Mouse (Mus musculus) adrenal gland (tissue): ENCODE measurements around the gene Pigc.

Experiments
- intact Hi-C: fragments of 180-260 bp; cut with DNase I; formaldehyde crosslinking; loops from one replicate; pipeline ENCODE4 v1.15.1; 2025

Gene Pigc

GRCm38 (mm10) chr1:161972233-161972632 is 3.2 kb downstream of the Pigc start:
- intact Hi-C loops, result no loop called here

DNA sequence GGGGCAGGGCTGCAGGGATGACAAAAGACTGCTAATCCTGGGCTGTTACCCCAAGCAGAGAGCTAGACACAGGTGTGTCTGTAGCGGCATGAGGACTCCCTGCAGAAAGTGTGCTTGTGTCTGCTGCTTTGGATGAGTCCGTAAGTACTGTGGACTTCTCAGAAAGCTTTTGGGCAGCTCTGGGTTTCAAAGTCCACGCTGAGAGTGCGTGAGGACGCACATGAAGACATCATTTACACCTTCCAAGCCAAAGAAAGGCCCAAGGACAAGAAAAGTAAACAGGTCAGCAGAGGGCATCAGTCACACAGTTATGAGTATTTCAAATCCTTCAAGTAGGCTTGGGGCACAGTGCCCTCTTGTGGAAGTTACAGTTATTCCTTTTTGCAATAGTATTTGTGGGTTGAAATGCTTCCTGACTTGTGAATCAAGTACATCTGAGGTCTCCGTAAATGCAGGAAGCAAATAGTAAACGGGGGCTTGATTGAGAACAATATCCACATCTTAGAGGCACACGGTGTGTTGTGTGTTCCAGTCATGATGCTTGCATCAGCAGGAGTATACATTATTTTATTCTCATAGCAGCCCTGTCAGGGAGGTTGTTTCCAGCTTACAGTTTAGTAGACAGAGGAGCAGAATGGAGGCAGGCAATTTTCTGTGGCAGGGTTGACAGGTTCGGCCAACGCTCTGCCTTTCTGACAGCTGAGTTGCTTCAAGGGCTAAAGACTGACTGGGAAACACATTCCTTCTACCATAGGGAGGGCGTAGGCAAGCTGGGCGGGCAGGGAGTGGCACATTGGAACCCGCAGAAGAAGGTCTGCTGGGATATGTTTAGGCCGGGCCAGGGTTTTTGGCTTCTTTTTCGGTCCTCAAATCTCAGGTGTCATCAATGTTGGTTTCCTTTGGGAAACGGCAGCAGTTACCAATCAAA is 7.5 kb downstream of the Pigc start:
- intact Hi-C loops, result loop anchor here (5.0 kb wide), 1 partner anchor 229 kb away; no protein-coding TSS in a partner anchor

- intact Hi-C loops, result loop anchor here (5.0 kb wide), 1 partner anchor 230 kb away; no protein-coding TSS in a partner anchor
Measured at GRCm38 (mm10) chr1:161977331-161977730, 8.3 kb downstream of the Pigc start.

GRCm38 (mm10) chr1:161978173-161978700 is 9.3 kb downstream of the Pigc start:
- intact Hi-C loops, result loop anchor here (5.0 kb wide), 1 partner anchor 231 kb away; no protein-coding TSS in a partner anchor

DNA sequence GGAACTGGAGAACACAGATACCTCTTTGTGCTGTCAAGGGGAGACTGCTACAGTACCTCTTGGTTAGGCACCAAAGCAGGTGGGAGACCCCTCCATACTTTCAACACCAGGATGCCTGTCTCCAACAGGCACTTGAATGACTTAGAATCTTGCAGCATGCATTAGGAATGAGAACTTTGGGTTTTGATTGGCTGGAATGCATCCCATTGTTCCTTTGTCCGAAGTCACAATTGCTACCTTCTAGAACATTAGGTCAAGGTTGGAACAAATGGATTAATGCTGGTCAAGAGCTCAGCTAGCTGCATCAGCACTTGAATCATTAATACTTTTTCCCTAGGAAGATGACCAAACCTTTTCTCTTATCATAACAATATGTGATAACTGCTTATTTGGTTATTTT is 10.6 kb downstream of the Pigc start, which contains the start of gene 4930558K02Rik:
Gene 4930558K02Rik (minus strand): TSS at position 101 of the 400 bp plus-strand sequence.
- intact Hi-C loops, result loop anchor here (5.0 kb wide), 1 partner anchor 232 kb away; no protein-coding TSS in a partner anchor

DNA sequence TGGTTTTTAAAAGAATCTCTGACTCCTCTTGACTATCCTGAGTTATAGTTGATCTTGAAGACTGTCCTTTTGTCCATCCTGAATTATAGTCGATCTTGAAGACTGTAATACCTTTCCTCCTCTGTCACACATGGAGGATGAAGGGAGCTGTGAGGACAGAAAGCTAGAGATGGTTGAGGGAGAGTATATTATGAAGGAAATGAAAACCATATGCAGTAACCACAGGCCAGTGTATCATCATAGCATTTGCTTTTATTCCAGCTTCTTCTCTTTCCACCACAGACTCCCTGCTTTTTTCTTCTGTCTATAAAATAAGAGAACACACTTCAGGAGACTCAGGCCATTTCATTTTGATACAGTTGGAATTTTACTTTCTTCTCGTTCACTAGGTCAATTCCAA is 11.1 kb downstream of the Pigc start:
- intact Hi-C loops, result no loop called here

- intact Hi-C loops, result no loop called here
Measured at GRCm38 (mm10) chr1:161980626-161981298, 11.8 kb downstream of the Pigc start.

GRCm38 (mm10) chr1:161983451-161983850 is 14.5 kb downstream of the Pigc start:
- intact Hi-C loops, result no loop called here

GRCm38 (mm10) chr1:161983979-161984566 is 15.1 kb downstream of the Pigc start:
- intact Hi-C loops, result no loop called here

- intact Hi-C loops, result no loop called here
Measured at GRCm38 (mm10) chr1:161990684-161991578, 21.9 kb downstream of the Pigc start.

- intact Hi-C loops, result no loop called here
Measured at GRCm38 (mm10) chr1:161991846-161992245, 22.9 kb downstream of the Pigc start.

GRCm38 (mm10) chr1:161992389-161992788 is 23.4 kb downstream of the Pigc start:
- intact Hi-C loops, result no loop called here

GRCm38 (mm10) chr1:161998781-161999180 is 29.8 kb downstream of the Pigc start:
- intact Hi-C loops, result no loop called here

DNA sequence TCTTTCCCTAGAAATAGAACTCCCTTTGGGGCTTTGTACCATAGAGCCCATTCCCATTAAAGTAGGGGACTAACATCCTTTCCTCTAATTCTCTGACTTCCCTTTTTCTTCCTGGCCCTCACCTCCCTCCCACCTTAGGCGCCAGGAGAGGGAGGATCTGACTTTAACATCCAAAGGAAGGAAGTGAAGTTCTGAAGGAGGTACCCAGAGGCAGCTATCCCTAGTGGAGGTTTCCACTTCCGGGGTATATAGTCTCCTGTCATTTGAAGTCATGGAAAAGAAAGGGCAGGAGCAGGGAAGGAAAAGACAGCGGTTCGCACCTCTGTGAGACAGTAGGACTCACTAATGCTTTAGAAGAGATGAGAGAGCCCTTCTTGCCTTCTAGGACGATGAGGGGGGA is 30.4 kb downstream of the Pigc start:
- intact Hi-C loops, result no loop called here

- intact Hi-C loops, result loop anchor here (2.0 kb wide), 1 partner anchor 313 kb away; no protein-coding TSS in a partner anchor
Measured at GRCm38 (mm10) chr1:161999882-162000371, 30.9 kb downstream of the Pigc start.

DNA sequence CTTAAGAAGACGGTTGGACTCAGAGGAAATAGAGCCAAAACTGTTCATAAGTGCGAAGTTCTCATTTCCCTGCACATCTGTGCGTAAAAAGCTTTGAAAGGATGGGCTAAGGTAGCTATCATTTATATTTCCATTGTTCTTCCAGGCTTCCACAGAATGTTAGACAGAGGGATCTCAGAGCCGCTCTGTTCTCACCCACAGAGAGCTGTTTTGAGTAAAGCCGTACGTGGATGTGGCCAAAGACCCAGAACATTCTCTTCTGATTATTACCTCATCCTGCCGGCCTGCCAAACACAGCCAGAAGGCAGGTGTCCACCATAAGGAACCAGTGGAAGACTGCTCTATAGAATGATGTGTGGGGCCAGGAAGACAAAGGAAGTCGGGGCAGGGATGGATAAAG is 32.3 kb downstream of the Pigc start:
- intact Hi-C loops, result loop anchor here (2.0 kb wide), 1 partner anchor 311 kb away; no protein-coding TSS in a partner anchor

DNA sequence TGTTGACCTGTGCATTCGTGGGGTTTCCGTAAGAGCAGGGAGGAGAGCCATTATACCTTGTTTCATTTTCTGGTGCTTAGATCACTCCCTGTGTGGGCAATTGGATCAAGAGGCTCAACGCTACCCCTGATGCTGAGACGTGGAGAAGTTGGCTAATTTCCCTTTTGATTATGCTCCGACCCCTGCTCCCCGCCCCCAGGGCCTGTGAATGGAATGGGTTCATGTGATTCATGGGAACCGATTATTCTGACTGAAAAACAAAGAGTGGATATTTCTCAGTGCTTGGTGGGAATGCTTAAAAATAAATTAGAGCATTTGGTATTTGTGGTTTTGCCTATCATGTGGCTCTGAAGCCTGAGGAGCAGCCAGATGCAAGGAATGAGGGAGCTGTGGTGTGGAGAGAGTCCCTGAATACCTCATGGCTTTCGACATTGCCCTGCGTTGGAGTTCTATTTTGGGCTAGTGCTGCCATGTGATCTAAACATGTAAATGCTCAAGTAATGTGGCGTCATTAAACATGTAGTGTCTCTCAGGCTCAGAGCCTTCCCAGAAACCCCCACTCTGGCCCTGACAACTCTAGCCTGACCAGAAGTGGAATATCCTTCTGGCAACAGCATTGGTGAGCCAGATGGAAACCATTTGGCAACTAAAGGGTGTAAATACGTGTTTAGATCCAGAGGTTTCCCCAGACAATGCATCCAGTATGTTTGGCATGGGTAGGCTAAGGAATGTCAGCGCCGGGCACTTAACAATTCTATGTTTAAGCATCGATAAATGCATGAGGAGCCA is 34.9 kb downstream of the Pigc start:
- intact Hi-C loops, result no loop called here

DNA sequence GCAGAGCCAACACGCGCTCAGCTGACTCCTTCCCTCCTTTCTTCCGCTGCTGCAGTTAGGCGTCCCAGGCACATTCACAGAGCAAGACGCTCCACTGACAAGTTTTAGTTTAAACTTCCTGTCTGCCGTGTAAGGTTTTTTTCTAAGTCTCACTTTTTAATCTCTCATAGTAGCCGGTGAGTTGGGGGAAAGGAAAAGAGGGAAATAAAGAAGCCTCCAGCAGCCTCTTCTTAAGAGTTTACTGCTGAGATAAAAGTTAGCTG is 35.5 kb downstream of the Pigc start:
- intact Hi-C loops, result no loop called here
